Mouse (Mus musculus) kidney, adult 10 weeks (tissue): Measurements from ENCODE around the gene Lat. TPM values are rescaled to one million over a fixed set of nuclear protein-coding genes. Genes with fewer than 3 reads are reported as not detected.

Experiments
- polyA plus RNA-seq: library from polyadenylated mRNA; stranded (reverse); fragments of 350-450 nt; fragmentation: Illumina TruSeq; extraction: RNeasy Lipid Tissue Mini Kit (QIAGEN cat#74804); gene quantifications from one replicate; pipeline ENCODE4 v1.2.3, GENCODE M21; 2014; ENCODE audit warnings: low read depth, low replicate concordance

The Lat gene
- polyA plus RNA-seq, result not detected

DNA sequence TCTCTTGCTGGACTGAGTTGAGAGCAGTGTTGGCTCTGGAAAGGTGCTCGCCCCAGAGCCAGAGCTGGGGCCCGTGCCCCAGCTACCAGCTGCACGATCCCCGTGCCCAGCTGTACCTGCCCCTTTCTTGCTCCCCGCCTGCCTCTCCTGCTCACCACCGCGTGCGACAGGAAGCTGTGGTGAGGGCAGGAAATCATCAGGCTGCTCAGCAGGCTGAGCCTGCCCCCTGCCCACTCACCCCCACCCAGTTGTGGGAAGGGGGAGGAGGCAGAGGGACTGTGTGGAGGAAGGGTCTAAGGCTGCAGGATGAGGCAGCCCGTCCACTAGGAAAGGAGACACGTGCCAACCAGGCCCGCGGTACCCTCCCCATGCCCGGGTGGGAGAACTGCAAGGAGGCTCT, at the start of gene Lat:
Gene Lat, minus strand, starts transcription at position 178 of the 400 bp plus-strand sequence.

DNA sequence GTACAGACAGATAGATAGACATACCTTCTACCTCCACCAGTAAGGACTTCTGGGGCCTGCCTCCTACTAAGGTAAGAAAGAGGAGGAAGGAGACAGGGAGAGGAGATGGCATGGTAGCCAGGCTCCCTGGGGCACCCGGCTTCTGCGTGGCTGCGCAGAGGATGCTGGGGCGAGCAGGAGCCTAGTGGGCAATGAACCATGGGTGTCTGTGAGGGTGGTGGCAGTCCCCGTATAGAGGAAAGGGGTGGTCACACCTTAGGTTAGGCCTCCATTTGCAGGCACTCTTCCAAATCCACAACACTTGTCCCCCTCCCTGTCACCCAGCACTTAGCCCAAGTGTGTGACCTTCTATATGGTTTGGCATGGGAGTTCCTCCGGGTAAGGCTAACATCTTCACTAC, 45.4 kb upstream of the Lat start, which contains the start of gene Cd19:
Gene Cd19, minus strand, starts transcription at position 165 of the 400 bp plus-strand sequence.

DNA sequence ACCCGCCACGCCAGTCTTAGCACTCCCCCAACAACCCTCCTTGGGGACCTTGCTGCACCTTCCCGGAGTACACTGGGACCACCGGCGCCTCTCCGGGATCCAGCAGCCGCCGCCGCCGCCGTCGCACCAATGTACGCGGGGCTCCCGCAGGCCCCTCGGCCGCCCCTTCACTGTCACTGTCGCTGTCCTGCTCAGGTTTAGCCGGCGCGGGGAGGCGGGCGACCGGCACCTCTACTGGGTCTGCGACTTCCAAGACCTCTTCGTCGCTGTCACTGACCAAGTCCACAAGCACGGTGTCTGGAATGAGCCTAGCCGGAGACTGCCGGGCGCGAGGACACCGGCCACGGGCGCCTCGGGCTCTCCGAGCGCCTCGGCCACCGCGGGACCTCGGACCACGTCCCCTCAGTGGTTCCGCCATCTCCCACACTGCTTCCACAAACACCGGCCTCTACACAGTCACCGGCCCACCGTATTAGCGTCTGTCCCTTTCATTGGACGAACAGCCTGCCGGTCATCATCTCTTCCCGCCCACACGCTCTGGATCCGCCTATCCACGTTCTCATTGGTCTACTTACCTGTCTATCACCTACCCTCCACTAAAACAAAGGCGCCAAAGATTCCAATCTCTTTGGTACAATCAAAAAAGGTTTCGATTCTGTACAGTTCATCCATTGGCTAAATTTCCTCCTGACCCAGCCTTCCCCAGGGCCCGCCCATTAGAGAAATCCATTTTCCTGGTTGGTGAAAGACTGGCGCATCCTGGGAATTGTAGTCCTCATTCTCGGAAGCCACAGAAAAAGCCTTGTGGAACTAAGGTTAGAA, 27.1 kb upstream of the Lat start, which contains the start of gene Nfatc2ip:
Gene Nfatc2ip, minus strand, starts transcription at position 440 of the 822 bp plus-strand sequence.

DNA sequence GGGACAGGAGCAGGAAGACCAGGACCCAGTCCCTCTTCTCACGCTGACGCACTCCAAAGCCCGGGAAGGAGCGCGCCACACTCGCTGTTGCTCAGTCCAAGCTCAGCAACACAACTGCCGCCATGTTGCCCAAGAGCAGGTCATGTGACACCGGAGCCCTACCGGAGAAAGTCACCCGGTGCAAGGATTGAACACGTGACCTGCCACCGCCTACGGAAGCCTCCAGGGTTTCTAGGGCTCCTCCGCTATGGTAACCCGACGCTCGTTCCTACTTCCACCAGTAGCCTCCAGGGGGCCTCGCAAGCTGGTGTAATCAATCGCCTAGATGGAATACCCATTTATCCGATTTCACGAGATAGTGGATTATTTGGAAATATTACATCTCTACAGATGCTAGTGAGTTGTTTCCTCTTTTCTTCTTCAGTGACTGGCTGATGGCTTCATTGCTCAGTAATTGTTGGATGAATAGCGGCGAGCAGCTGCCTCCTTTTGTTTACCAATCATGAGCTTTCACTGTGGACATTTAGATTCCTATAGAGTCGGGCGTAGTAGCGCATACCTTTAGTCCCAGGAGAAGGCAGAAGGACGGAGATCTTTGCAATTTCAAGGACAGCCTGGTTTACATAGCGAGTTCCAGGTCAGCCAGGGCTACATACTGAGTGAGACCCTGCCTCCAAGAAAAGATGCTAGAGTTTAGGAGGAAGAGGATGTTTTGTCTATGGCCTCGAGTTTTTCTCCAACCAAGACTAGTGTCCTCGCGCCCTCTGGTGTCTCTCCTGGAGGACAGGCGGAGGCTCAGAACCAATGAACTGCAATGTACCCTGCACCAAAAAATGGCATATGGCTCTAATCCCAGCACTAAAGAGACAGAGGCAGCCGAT, 8.1 kb upstream of the Lat start, which contains the start of gene Spns1:
Gene Spns1, minus strand, starts transcription at position 173 of the 881 bp plus-strand sequence.

Other genes with a start within 250 kb of the Lat start
- gene Xpo6, start 169.1 kb downstream of the Lat start, polyA plus RNA-seq, result 19.9 TPM
- 6.4 TPM for gene Sbk1, start 97.0 kb downstream of the Lat start, polyA plus RNA-seq
- gene Spns1, start 7.9 kb upstream of the Lat start, polyA plus RNA-seq, result 2.3 TPM
- gene Nfatc2ip, start 27.2 kb upstream of the Lat start, polyA plus RNA-seq, result 3.7 TPM
- not detected for gene Cd19, start 45.3 kb upstream of the Lat start, polyA plus RNA-seq
- 0.85 TPM for gene Rabep2, start 59.2 kb upstream of the Lat start, polyA plus RNA-seq
- not detected for gene Atp2a1, start 93.5 kb upstream of the Lat start, polyA plus RNA-seq
- 0.65 TPM for gene Sh2b1, start 105.9 kb upstream of the Lat start, polyA plus RNA-seq
- 6.3 TPM for gene Tufm, start 117.8 kb upstream of the Lat start, polyA plus RNA-seq
- gene Atxn2l, start 133.9 kb upstream of the Lat start, polyA plus RNA-seq, result 17.8 TPM
- 233 TPM for gene Eif3c, start 196.8 kb upstream of the Lat start, polyA plus RNA-seq
- not detected for gene Apobr, start 215.4 kb upstream of the Lat start, polyA plus RNA-seq
- gene Cln3, start 216.2 kb upstream of the Lat start, polyA plus RNA-seq, result 1.7 TPM
- not detected for gene Il27, start 225.4 kb upstream of the Lat start, polyA plus RNA-seq